12 mouse cellular contexts compared by ENCODE assay signal in genomic region chr10:49780430-49780829, GRCm38 (mm10). TPM values are rescaled to one million over a fixed set of nuclear protein-coding genes. Genes with fewer than 3 reads are reported as not detected.
DNase-seq lines count a peak whose midpoint lies in the region; ATAC-seq and TF ChIP-seq lines count a peak whose summit lies in the region.
"Had no signal": no experiment of that assay in that cellular context is flagged by ENCODE, and none has a peak within 500 bp of the region (broad histone marks: within the 10 kb centered on the region; RNA-seq: fewer than 3 reads in every experiment).

No protein-coding gene starts in this region.

- H3K27me3 ChIP-seq in hindbrain, embryonic 16.5 days (replicated peaks; ENCODE audit: control insufficient read depth, insufficient read depth, low read length), result no peaks in the 10 kb centered on the region
- H3K27me3 ChIP-seq in midbrain, postnatal 0 days (ENCODE audit: insufficient read depth, low read length), result no peaks in the 10 kb centered on the region
- no peaks in the 10 kb centered on the region for H3K27me3 ChIP-seq in lung, postnatal 0 days (replicated peaks; ENCODE audit: insufficient read depth, low read length)
- no peaks in the 10 kb centered on the region for H3K27me3 ChIP-seq in intestine, postnatal 0 days (replicated peaks; ENCODE audit: control insufficient read depth, insufficient read depth, low read length)
- H3K27me3 ChIP-seq: stomach, embryonic 15.5 days had no signal

- H3K9me3 ChIP-seq in hindbrain, embryonic 16.5 days (ENCODE audit: control insufficient read depth, low read length), result no peaks in the 10 kb centered on the region
- H3K9me3 ChIP-seq in midbrain, postnatal 0 days (ENCODE audit: low read length), result no peaks in the 10 kb centered on the region
- H3K9me3 ChIP-seq in lung, postnatal 0 days (ENCODE audit: low read length), result no peaks in the 10 kb centered on the region
- no peaks in the 10 kb centered on the region for H3K9me3 ChIP-seq in intestine, postnatal 0 days (ENCODE audit: control insufficient read depth)
- H3K9me3 ChIP-seq: embryonic facial prominence, embryonic 13.5 days; stomach, embryonic 15.5 days had no signal

- H3K27ac ChIP-seq in hindbrain, embryonic 16.5 days (ENCODE audit: low read depth, low read length), result no peak overlapping the region
- H3K27ac ChIP-seq in midbrain, postnatal 0 days (ENCODE audit: low read depth, low read length), result 0 out of 2 replicates have a peak overlapping the region, but pooled peaks have one; percentile 3
- H3K27ac ChIP-seq in lung, postnatal 0 days (ENCODE audit: low read length), result no peak overlapping the region
- no peak overlapping the region for H3K27ac ChIP-seq in intestine, postnatal 0 days (ENCODE audit: low read depth, low read length)
- H3K27ac ChIP-seq: embryonic facial prominence, embryonic 13.5 days; stomach, embryonic 15.5 days had no signal

- H3K4me1 ChIP-seq in hindbrain, embryonic 16.5 days (ENCODE audit: control insufficient read depth, insufficient read depth, low read depth, low read length), result peaks cover 11% of the 10 kb centered on the region
- peaks cover 4% of the 10 kb centered on the region; the same call in 1 of the 2 replicates for H3K4me1 ChIP-seq in midbrain, postnatal 0 days (ENCODE audit: insufficient read depth, low read length)
- no peaks in the 10 kb centered on the region for H3K4me1 ChIP-seq in lung, postnatal 0 days (ENCODE audit: insufficient read depth, low read depth, low read length)
- H3K4me1 ChIP-seq in intestine, postnatal 0 days (replicated peaks; ENCODE audit: control insufficient read depth, insufficient read depth, low read length), result no peaks in the 10 kb centered on the region

- no peak overlapping the region for H3K9ac ChIP-seq in hindbrain, embryonic 16.5 days (ENCODE audit: low read depth, low read length)
- no peak overlapping the region for H3K9ac ChIP-seq in midbrain, postnatal 0 days (replicated peaks; ENCODE audit: low read length, poor library complexity, severe bottlenecking)
- H3K9ac ChIP-seq in lung, postnatal 0 days (replicated peaks; ENCODE audit: low read depth), result no peak overlapping the region
- H3K9ac ChIP-seq in intestine, postnatal 0 days (ENCODE audit: low read depth, low read length), result no peak overlapping the region
- H3K9ac ChIP-seq: embryonic facial prominence, embryonic 13.5 days; stomach, embryonic 15.5 days had no signal

- ATAC-seq in hindbrain, embryonic 16.5 days, result no peak
- no peak for ATAC-seq in midbrain, postnatal 0 days (ENCODE audit: low FRiP score)
- no peak for ATAC-seq in lung, postnatal 0 days
- ATAC-seq in intestine, postnatal 0 days, result no peak
- ATAC-seq: CD4-positive, CD25-positive, alpha-beta regulatory T cell, adult 4 months had no signal

- WGBS in hindbrain, embryonic 16.5 days, result 75% methylated on average over 2 of the region's 2 CpGs
- WGBS in midbrain, postnatal 0 days, result 60% methylated on average over 2 of the region's 2 CpGs
- 65% methylated on average over 2 of the region's 2 CpGs for WGBS in lung, postnatal 0 days
- WGBS in intestine, postnatal 0 days, result 64% methylated on average over 2 of the region's 2 CpGs

- peak overlapping the region; percentile 11 for H3K4me2 ChIP-seq in hindbrain, embryonic 16.5 days (ENCODE audit: low read length)
- H3K4me2 ChIP-seq in midbrain, postnatal 0 days (ENCODE audit: low read depth, low read length, poor library complexity, severe bottlenecking), result peak overlapping the region; percentile 66
- no peak overlapping the region for H3K4me2 ChIP-seq in lung, postnatal 0 days (replicated peaks; ENCODE audit: low read depth, low read length)
- no peak overlapping the region for H3K4me2 ChIP-seq in intestine, postnatal 0 days (replicated peaks; ENCODE audit: low read depth)
- H3K4me2 ChIP-seq: embryonic facial prominence, embryonic 13.5 days; stomach, embryonic 15.5 days had no signal

- no peaks in the 10 kb centered on the region for H3K36me3 ChIP-seq in hindbrain, embryonic 16.5 days (ENCODE audit: control insufficient read depth, insufficient read depth, low read length)
- H3K36me3 ChIP-seq in midbrain, postnatal 0 days (ENCODE audit: insufficient read depth, low read length), result no peaks in the 10 kb centered on the region
- H3K36me3 ChIP-seq in lung, postnatal 0 days (ENCODE audit: insufficient read depth, low read length), result no peaks in the 10 kb centered on the region
- H3K36me3 ChIP-seq in intestine, postnatal 0 days (ENCODE audit: control insufficient read depth, insufficient read depth), result no peaks in the 10 kb centered on the region
- H3K36me3 ChIP-seq: embryonic facial prominence, embryonic 13.5 days; stomach, embryonic 15.5 days had no signal

- H3K4me3 ChIP-seq in hindbrain, embryonic 16.5 days (ENCODE audit: low read length), result no peak overlapping the region
- H3K4me3 ChIP-seq in midbrain, postnatal 0 days (ENCODE audit: low read depth, low read length), result peak overlapping the region; percentile 42; the same call in 1 of the 2 replicates
- no peak overlapping the region for H3K4me3 ChIP-seq in lung, postnatal 0 days (ENCODE audit: low read depth, low read length)
- no peak overlapping the region for H3K4me3 ChIP-seq in intestine, postnatal 0 days (ENCODE audit: low read depth, low read length)
- H3K4me3 ChIP-seq: embryonic facial prominence, embryonic 13.5 days; stomach, embryonic 15.5 days had no signal

- no peak for TF ChIP-seq CTCF in midbrain, postnatal 0 days (IDR thresholded peaks at IDR 0.05)
- TF ChIP-seq CTCF in lung, postnatal 0 days (IDR thresholded peaks at IDR 0.05), result no peak
- TF ChIP-seq CTCF in intestine, postnatal 0 days (IDR thresholded peaks at IDR 0.05; ENCODE audit: low read depth), result no peak

- no peak for TF ChIP-seq EP300 in lung, postnatal 0 days (IDR thresholded peaks at IDR 0.05)

- DNase-seq in left cerebral cortex, adult 18-20 months (ENCODE audit: low spot score in 2 of 2), result peak; percentile 50 to 58
- no peak for DNase-seq in left cerebral cortex, adult 11 months (ENCODE audit: low spot score)
- DNase-seq in cerebellum, adult 9-10 months, result peak; percentile 68
- peak; percentile 34 for DNase-seq in midbrain, postnatal 0 days (ENCODE audit: low spot score)
- no peak for DNase-seq in urinary bladder, adult 2 months (ENCODE audit: low spot score)
- no peak for DNase-seq in lung, postnatal 0 days (ENCODE audit: low spot score)
- DNase-seq: heart, postnatal 36 days had no signal

RNA-seq across cellular contexts. Expression of gene Grik2, which starts 8.1 kb away (rescaled TPM):
- 10 to 100 TPM; 61.0 to 66.1 TPM for total RNA-seq in left cerebral cortex, adult 18-20 months (2021)
- 28.3 and 29.2 TPM in 2 replicates for polyA plus RNA-seq in hindbrain, embryonic 16.5 days (2015; fragmentation: Nextera tagmentation; extraction: Ambion mirVana)
- total RNA-seq in midbrain, postnatal 0 days (2014; rRNA removed), result 145 and 151 TPM in 2 replicates
- 25.6 and 28.7 TPM in 2 replicates for polyA plus RNA-seq in midbrain, postnatal 0 days (2015; fragmentation: Nextera tagmentation; extraction: Ambion mirVana)
- 0.51 and 0.91 TPM in 2 replicates for polyA plus RNA-seq in urinary bladder, adult 2 months (2012; rRNA removed)
- polyA plus RNA-seq in lung, postnatal 0 days (2015; fragmentation: Nextera tagmentation; extraction: Ambion mirVana), result 0.12 and 0.46 TPM in 2 replicates
- 0.59 and 1.2 TPM in 2 replicates for polyA plus RNA-seq in intestine, postnatal 0 days (2015; fragmentation: Nextera tagmentation; extraction: Ambion mirVana)
- polyA plus RNA-seq: CD4-positive, CD25-positive, alpha-beta regulatory T cell, adult 4 months had no signal

Comparison
In these comparisons a context has a peak if more than half of its experiments do, and no peak if none do; other contexts are left out.
1. DNase-seq: peak in left cerebral cortex, adult 18-20 months (2 of 2), cerebellum, adult 9-10 months (single experiment) and midbrain, postnatal 0 days (single experiment); none in left cerebral cortex, adult 11 months (single experiment), urinary bladder, adult 2 months (single experiment) and lung, postnatal 0 days (single experiment).
2. H3K4me2 ChIP-seq: peak in hindbrain, embryonic 16.5 days (single experiment) and midbrain, postnatal 0 days (single experiment); none in lung, postnatal 0 days (single experiment) and intestine, postnatal 0 days (single experiment).
3. RNA of gene Grik2, which starts 8.1 kb away (polyA plus RNA-seq): 28.3 to 29.2 TPM in hindbrain, embryonic 16.5 days and 25.6 to 28.7 TPM in midbrain, postnatal 0 days; 0.59 to 1.2 TPM in intestine, postnatal 0 days, 0.51 to 0.91 TPM in urinary bladder, adult 2 months and 0.12 to 0.46 TPM in lung, postnatal 0 days; every median in the first group is over 10 times any median in the second.